Mouse (Mus musculus): ENCODE data around the gene C1qbp.

DNA sequence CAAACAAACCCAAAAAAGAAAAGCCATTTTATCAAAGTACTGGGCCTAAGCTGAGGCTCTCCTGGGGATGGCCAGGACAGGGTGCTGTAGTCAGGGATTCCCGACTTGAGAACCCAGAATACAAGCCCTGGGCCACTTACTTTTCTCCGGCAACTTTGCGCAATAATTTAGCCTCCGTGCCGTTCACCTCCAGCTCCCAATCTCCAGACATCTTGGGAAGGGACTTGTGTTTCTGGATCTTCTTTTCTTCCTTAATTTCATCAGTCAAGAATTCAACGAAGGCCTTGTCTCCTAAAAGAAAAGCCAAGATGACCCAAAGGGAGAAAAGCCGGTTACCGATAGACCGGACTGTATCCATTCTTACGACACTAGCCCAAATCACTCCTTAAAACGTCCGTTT is 796 bp downstream of the C1qbp start:
- TF ChIP-seq POLR2A (IDR thresholded peaks at IDR 0.05; ENCODE audit: borderline replicate concordance, extremely low read depth, insufficient read depth, insufficient read length, poor library complexity, severe bottlenecking) (no peak), CTCF (IDR thresholded peaks at IDR 0.05; ENCODE audit: borderline replicate concordance, extremely low read depth, insufficient read depth, insufficient read length) (no peak)

Data from brain, embryonic 14.5 days (tissue).